Mouse (Mus musculus) lung, postnatal 10 days (tissue): ENCODE results near the gene Ppm1h.
"Not testable (repeated sequence)": the region's sequence is repeated elsewhere in the genome, so short reads cannot be mapped to it uniquely, and the experiment has no call there.

Experiments
- DNase-seq: peaks from one replicate; pipeline ENCODE4 v3.0.0; 2021

Gene Ppm1h

DNA sequence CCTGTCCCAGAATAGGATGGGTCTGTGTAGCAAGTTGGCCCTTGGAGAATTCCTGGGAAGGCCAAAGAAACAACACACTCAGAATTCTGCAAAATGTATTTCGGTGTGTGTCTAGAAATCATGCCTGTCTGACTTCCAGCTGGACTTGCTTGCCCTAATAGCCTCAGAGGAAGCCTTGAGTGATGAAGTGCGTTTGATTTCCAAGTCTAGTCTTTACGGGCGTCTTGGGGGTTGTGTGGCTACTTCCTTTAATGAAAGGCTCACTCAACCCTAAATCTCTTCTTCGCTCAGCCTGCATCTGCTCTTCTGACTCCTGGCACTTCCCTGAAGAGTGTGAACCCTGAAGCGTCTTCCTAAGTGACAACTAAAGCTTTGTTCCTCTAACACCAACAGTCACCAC, 265.3 kb downstream of the Ppm1h start:
- no peak for DNase-seq

DNA sequence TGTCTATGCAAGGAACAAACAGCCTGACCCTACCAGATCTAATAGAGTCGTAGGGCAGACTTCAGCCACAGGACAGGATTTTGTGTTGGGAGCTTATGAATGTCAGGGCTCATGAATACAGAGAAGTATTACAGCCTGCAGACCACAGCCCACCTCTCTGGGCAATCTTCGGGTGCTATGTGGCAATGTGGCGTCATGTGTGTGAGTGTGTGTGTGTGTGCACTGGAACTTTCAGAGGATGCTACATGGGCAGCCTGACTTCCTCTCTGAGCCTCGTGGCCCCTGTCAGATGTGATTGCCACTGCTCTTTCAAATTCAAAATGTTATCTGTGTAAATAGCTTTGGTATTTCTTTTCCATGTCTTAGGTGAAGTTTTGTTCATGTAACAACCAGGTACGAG, 266.3 kb downstream of the Ppm1h start:
- no peak for DNase-seq

DNA sequence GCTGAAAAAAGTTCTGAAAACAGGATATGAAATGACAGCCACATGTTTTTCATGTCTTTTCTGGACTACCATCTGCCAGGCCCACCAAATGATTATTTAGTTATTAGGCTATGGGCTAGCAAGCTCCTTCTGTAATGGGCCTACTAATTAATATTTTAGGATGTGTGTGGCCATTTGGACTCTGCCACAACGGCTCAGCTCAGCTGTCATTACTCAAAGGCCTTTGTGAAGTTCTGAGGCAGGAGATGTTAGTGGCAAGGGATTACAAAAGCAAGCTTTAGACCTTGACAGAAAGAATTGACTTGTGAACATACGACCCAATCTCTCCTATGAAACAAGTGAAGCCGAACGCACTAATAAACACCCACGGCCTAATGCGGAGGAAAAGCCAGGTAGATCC, 272.4 kb downstream of the Ppm1h start:
- no peak for DNase-seq

DNA sequence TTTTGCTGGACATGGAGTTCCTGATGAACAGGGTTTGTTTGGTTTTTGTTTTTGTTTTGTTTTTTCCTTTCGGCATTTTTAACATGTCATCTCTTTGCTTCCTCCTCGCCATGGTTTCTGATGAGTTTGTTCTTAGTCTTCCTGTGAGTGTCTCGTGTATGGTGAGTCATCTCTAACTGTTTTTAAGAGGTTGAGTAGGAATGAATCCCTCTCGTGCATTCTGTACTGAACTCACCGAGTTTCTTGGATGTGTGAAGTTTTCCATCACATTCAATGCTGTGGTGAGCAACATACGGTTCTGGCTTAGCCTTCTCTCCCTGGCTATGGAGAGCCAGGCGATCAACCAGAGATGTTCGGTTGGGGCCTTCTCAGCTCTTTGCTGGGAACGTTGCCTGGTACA, 275.0 kb downstream of the Ppm1h start:
- DNase-seq, result no peak

DNA sequence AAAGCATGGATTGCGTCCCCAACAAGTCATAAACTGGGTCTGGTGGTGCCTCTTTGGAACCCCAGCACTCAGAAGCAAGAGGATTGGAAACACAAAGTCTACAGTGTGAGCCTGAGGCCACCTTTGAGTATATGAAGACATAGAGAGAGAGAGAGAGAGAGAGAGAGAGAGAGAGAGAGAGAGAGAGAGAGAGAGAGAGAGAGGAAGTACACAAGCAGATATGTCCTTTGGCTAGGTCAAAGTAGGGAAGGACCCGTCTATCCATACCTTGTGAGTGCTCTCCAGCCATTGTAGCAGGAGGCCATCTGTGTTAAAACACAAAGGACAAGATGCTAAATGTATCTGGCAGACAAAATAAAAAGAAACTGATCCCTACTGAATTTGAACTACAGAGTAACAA, 279.4 kb downstream of the Ppm1h start:
- no peak for DNase-seq

DNA sequence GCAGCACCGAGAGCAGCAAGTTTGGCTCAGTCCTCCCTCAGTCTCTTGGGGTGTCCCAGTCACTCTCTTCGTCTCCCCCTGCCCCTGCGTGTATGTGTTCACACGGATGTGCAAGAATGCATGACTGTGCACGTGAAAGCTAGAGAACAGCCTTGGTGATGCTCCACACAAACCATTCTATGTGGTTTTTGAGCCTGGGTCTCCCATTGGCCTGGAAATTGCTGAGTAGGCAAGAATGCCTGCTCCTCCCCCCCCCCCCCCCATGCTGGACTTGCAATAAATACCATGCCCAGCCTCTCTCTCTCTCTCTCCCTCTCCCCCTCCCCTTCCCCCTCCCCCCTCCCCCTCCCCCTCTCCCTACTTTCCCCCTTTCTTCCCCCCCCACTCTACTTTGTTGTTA, 280.1 kb downstream of the Ppm1h start:
- DNase-seq, result no peak

DNA sequence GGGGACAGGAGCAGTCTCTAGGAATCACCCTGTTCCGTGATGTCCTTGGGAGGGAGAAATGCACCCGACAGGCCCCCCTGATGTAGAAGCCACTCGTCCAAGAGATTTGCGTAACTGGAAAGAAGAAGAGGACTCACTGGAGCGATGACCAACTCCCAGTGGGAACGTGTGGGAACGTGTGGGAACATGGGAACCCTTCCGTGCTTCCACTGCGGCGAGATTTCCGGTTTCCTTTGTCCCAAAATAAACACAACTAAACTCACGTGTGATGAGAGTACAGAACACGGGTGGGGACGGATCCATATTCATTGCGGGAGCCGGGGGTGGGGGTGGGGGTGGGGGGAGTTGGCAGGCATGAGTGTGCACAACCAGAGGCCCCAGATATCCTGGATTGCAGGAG, 281.7 kb downstream of the Ppm1h start:
- peak; percentile 41 for DNase-seq

DNA sequence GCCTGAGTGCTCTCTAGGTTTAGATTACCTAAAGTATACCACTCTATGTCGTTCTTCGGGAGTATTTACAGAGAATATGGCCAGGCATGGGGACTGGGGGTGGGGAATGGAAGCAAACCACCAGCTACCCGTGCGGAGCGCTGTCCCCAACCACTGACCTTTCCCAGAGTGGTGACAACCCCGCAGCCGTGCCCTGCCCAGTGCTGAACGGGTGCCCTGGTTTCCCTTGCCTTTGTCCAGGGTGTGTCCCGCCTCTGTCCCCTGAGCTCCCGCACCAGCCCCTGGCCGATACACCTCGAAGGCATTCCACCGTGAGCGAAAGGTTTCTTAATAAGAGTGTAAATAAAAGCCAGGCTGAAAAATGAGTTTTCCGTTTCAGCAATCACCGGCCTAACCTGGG, 282.2 kb downstream of the Ppm1h start:
- DNase-seq, result no peak

DNA sequence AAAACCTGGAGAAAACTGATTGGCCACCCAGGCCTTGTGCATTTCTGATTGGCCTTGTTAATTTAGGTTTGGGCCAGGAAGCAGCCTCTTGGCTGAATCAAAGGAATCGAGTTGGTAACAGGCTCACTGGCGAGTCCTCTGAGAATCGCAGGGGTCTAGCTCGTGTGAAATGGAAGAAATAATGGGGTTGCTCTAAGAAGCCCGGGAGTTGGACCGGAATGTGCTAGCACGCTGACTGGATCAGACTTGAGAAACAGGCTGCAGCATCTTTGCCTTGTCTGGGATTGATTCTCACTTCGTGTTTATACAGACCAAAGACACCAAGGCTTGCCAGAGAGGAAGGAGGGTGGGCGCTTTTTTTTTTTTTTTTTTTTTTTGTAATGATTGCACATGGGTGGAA, 282.9 kb downstream of the Ppm1h start:
- peak; percentile 41 for DNase-seq

DNA sequence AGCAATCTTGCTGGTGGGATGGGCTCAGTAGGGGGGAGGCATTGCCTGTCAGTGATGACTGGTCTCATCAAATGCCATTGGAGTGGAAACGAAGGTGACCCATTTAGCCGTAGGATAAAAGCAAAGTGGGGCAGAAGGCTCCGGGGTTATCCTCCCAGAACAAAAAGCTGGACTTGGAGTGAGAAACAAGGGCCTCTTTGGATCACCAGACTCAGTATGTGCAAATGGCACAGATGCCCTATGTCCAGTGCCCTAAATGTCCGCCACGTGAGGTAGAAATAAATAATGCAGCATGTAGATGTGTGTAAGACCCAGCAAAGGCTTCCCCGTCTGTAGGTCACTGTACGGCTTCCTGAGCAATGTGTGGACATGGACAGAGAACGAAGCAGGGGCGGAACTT, 284.1 kb downstream of the Ppm1h start:
- no peak for DNase-seq

DNA sequence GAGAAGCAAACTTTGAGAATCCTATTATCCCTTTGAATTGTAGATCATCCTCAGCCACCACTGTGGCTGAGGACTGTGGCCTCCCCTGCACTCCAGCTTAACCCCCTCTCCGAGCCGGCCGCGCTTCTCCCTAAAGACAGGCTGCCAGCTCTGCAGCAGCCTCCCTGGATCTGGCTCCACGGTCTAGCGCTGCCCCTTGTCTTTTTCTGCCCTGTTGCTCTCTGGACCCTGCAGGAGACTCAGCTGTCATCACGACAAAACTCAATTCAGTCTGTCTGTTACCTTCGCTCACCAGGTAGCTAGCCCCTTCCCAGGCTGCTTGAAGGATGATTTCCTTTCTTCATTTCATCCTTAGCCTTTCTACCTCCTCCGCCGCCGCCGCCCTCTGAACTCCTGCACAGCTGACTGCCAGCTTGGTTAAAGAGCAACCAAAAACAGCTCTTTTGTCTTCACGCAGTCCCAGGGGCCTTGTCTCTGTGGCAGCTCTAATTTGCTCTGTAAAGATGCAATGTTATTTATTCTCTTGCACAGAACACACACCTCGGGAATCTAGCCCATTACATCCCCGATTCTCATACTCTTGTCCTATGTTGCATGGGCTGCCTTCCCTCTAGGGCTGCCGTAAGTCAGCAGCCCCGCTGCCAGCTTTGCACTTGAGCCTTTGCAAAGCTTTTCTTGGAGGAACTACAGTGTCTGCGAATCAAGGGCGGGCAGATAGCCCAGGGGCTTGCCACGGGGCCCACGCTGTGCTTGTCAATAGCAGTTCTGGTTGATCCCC, 285.1 kb downstream of the Ppm1h start:
- DNase-seq, result no peak

DNA sequence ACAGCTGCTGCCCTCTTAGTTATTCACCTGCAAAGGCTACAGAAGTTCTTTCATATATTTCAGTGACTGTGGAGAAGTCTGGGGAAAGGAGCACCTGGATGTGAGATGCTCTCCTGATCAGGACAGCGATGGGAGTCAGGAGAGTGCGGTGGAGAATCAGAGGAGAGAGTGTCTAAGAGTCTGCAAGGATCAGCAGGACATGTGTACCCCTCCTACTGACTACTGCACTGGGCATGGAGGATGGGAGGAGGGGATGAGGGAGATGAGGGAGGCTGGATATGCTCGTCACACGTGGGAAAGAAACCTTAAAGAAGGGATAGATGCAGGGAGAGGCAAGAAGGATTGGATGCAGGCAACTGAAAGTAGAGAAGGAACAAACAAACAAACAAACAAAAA, 285.7 kb downstream of the Ppm1h start:
- DNase-seq, result no peak

DNA sequence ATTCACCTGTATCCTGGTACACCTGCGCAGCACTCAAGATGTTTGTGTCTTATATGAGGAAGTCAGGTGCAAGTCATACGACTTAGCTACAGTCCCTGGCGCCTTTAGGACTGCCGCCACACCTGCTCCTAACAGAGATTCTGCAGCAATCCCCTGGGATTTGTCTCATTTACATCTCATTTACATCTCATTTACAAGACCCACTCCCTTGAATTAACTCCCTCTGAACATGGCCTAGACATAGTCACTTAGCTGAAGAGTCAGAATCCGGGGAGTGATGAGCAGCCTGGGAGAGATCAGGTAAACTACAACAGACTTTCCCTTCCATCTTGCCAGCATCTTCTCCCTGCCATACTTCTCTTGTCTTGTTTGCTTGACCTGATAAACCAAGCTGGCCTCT, 287.1 kb downstream of the Ppm1h start:
- not testable (repeated sequence) for DNase-seq

DNA sequence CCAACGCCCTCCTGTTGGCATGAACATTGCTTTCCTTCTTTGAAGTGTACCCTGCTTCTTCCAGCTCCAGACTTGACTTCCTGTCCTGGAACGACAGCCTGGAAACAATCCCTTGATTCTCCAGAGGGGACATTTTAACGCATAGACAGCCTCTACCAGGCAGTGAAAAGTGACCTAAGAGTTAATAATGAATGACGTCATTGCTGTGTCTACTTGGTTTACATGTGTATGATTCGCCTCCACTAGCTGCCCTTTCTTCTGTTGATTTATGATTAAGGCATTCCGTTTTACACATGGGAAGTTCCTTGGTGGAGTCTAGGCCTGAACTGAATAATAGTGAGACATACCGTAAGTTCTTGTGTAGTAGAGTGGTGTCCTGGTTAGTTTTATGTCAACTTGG, 287.9 kb downstream of the Ppm1h start:
- DNase-seq, result no peak

DNA sequence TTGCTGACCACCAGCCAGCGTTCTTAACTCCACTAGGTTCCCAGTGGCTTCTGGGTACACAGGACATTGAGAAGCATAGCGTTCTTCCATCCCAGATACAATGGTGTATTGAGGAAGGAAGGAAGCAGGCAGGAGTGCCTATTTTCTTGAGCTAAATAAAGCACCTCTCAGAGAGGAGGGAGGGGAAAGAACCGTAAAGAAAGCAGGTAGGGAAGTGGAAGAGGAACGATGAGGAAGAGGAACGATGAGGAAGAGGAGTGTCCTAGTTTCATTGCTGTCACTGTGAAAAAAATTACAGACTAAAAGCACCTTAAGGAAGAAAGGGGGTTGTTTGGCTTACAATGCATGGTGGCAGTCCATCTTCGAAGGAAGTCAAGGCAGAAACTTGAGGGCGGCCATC, 291.6 kb downstream of the Ppm1h start:
- DNase-seq, result no peak

DNA sequence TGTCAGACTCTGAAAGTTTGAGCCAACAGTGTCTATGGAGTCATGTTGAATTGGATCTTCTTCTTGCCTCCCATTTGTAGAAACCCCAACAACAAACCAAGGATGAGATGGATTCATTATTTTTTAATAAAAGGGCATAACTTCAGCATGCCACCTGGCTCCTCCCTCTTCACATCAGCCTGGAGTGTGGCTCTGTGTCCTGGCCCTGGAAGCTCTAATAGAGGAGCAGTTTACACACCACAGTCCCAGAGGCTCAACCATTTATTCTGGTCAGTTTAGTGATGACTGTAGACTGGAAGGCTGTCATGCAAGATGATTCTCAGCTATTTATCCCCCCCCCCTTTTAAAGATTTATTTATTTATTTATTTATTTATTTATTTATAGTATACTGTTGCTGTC, 294.7 kb downstream of the Ppm1h start:
- DNase-seq, result no peak

DNA sequence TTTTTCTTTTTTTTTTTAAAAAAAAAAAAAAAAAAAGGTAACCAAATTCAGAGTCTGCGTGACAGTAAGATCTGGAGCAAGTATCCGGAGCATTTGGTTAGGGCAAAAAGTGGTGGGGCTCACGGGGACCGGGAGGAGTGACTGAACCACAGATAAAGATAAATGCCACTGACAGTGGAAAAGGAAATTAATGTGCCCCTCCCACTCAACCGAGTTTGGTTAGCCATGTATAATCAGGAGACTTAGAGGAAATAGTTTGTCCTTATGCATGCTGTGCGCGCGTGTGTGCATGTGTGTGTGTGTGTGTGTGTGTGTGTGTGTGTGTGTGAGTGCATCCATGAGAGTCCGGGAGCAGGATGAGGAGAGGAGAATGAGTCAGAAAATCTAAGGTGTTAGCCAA, 297.5 kb downstream of the Ppm1h start:
- DNase-seq, result no peak

DNA sequence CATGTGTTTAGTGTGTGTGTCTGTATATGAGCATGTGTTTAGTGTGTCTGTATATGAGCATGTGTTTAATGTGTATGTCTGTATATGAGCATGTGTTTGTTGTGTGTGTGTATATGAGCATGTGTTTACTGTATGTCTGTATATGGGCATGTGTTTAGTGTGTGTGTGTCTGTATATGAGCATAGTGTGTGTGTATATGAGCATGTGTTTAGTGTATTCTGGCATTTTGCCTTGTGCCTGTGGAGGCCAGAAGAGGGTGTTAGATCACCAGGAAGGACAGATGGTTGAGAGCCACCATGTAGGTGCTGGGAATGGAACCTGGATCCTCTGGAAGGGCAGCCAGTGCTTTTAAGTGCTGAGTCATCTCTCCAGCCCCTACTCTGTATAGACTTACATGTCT, 300.8 kb downstream of the Ppm1h start:
- DNase-seq, result no peak

DNA sequence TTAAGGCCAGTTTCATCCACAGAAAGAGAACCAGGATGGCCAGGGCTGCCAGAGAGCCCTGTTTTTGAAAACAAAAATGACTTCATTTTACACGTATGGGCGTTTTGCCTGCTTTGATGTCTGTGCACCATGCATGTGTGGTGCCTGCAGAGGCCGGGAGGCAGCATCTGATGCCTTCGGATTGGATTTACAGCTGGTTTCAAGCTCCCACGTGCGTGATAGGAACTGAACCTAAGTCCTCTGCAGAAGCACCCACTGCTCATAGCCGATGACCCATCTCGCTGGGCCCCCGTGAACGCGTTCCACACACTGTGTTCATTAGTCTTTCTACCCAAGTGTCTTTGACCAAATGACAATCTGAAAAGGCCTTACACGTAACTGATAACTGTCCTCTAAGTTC, 301.6 kb downstream of the Ppm1h start:
- no peak for DNase-seq

DNA sequence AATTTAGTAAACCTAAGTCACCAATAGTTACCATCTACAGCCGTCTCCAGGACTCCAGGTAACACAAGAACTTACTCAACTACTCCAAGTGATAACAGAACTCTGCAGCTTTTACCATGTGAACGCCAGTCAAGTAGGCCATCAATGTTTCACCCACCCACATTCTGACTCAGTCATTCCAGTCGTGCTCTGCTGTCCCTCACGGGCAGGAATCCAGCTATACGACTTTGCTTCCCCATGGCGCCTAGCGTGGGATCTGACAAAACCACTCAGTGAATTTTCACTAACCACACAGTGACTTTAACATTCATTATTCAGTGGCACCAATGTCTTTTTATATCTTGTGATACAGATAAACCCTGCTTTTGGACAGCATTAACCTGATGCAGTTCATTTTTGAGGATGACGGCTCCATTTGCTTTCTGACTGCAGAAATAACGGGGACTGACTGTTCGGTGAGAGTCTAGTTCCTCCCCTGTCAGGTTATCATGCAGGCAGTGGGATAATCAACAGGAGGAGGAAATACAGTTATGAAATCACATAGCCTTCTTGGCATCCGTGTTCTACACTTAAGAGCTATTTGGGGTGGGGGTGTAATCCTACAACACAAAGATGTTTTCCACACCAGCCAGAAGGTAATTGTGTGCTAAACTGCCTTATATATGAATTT, 304.5 kb downstream of the Ppm1h start:
- no peak for DNase-seq

DNA sequence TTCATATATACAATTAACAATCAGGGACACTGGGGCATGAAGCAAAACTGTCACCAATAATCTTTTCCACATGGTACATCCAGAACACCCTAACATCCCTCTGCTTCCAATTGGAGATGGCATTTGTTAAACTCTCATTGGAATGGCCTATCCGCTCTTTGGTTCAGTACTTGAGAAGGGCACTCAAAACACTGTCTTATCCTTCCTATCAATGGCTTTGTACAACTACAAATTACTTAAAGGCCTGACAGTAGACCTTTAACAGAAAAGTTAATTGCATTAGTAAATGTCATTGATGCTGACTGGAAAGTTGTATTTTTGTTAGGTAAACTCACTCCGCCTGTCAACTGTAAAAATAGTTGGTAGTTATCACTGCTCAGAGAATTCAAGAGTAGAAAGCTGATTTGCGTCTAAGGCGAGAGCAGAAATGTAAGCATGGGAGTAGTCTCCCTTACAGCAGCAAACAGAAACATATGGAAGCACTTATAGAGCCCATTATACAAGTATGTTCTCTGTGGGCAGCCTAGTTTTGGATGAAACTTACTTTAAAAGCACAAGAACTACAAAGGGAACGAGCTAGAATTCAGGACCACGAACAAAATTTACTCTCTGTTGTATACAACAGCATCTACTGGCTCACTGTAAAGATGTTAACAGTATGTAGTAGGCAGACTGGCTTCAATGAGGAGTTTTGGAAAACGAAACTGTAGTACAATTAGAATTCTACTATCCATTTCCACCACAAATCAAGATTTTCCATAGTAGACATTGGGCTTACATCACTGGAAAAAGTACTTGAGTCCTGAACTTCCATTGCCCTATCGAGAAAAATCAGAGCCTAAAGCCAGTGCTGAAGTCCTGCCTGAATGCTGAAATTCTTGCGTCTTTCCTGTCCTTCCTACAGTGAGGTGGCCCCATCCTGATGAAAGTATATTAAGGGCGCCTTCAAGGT, 305.3 kb downstream of the Ppm1h start:
- DNase-seq, result no peak

DNA sequence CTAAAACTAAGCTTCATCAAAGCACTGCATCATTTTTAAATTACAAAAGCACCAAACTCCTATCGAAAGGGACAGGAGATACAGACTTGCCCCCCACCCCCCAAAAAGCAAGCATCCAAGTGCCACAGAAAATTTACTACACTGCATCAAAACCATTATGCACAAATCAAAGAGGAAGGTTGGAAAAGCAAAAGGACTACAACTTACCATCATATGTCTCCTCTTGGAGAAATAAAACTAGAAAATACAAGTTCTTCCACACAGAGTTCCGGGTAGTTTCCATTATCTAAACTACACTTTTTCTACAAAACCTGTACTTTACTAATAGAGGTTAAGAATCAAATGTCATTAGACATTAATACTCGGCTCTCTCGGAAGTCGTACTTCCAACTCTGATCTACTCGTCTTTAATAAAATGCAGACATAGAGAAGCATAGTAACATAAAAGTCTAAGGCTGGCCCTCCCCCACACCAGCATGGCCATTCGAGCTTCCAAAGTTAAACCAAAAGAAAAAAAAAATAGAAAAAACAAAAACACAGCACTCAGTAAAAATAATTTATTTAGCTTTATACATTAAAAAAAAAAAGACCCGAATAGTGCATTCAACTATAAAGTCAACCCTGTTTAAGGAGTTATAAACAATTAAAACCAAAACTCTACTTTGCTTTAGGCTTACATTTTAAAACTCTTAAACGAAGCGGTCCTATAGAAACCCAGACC, 306.1 kb downstream of the Ppm1h start:
- DNase-seq, result no peak

DNA sequence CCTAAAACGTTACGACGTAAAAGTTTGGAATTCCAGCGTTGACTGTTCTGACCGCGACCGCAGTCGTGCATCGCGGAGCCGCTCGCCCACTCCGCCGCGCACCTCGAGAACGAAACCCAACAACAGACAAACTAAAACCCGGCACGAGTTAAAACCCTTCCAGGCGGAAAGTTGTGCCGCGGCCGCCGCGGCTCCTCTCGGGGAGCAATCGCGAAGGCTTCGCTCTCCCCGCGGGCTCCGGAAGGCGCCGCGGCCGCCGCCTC, 306.6 kb downstream of the Ppm1h start:
- peak; percentile 58 for DNase-seq
